ENCODE assay signal across 18 mouse cellular contexts in the genomic region with DNA sequence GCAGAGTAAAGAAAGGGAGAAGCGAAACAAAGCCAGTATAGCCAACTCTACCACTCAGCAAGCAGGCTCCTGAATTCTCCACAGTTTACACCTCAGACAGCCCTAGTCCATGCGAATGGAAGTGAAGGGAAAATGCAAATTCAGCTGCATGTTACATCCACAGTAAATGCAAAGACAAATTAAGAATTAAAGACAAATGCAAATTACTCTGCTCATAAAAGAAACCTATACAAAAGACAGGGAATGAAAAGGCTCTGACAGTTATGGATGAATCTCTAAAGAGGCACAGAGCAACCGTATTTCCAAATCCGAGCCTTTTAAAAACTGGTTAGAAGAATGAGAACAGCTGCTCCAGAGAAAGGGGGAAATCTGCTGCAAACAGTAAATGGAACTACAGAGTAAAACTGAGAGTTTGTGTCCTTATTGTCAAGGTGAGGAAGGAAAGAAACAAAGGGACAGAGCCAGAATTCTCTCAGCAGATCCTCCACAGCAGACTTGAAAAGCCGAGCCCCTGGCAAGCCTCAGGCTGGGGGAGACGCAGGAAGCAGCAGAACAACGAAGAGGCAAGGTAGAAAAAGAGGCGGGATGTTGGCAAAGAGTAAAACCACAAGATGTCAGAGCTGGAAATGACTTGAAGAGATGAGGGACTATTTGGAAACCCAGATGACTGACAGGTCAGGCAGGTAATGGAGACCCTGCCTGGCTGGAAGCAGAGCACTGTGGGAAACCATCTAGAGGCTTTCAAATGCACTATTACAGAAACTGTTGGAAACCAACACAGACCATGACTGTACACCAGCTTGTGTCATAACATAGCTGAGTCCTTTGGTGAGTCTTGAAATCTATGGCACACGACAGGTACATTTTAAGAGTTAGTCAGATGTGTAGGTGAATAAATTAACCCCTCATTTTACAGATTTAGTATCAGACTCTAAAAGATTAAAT.
DNase-seq lines count a peak whose midpoint lies in the region; ATAC-seq and TF ChIP-seq lines count a peak whose summit lies in the region.
"Had no signal": no experiment of that assay in that cellular context is flagged by ENCODE, and none has a peak within 500 bp of the region (broad histone marks: within the 10 kb centered on the region; RNA-seq: fewer than 3 reads in every experiment).

No protein-coding gene starts in this region.

- peak; percentile 65 for ATAC-seq in forebrain, embryonic 13.5 days
- ATAC-seq in hindbrain, embryonic 14.5 days (ENCODE audit: low FRiP score) = no peak; the same call in 1 of the 2 replicates
- peak; percentile 62 for ATAC-seq in midbrain, embryonic 16.5 days

- H3K27ac ChIP-seq in forebrain, embryonic 13.5 days = 0 out of 2 replicates have a peak overlapping the region, but pooled peaks have one; percentile 11
- peak overlapping the region; percentile 54; the same call in 1 of the 2 replicates for H3K27ac ChIP-seq in hindbrain, embryonic 14.5 days
- no peak overlapping the region for H3K27ac ChIP-seq in midbrain, embryonic 16.5 days (ENCODE audit: low read length)
- H3K27ac ChIP-seq: embryonic facial prominence, embryonic 15.5 days; liver, embryonic 15.5 days had no signal

- no peaks in the 10 kb centered on the region for H3K36me3 ChIP-seq in forebrain, embryonic 13.5 days (ENCODE audit: poor library complexity, severe bottlenecking)
- H3K36me3 ChIP-seq in hindbrain, embryonic 14.5 days (replicated peaks; ENCODE audit: control insufficient read depth, insufficient read depth) = no peaks in the 10 kb centered on the region
- H3K36me3 ChIP-seq in midbrain, embryonic 16.5 days (ENCODE audit: control insufficient read depth, insufficient read depth, low read length) = no peaks in the 10 kb centered on the region
- H3K36me3 ChIP-seq: embryonic facial prominence, embryonic 15.5 days; heart, embryonic 12.5 days; liver, embryonic 15.5 days had no signal

- no peak for TF ChIP-seq POLR2A in brain, embryonic 14.5 days (IDR thresholded peaks at IDR 0.05; ENCODE audit: borderline replicate concordance, extremely low read depth, insufficient read depth, insufficient read length, poor library complexity, severe bottlenecking)

- H3K9ac ChIP-seq in forebrain, embryonic 13.5 days = no peak overlapping the region
- no peak overlapping the region for H3K9ac ChIP-seq in hindbrain, embryonic 14.5 days
- no peak overlapping the region for H3K9ac ChIP-seq in midbrain, embryonic 16.5 days (ENCODE audit: low read depth, low read length)
- H3K9ac ChIP-seq: embryonic facial prominence, embryonic 15.5 days; heart, embryonic 12.5 days; liver, embryonic 15.5 days had no signal

- no peaks in the 10 kb centered on the region for H3K9me3 ChIP-seq in forebrain, embryonic 13.5 days (replicated peaks)
- H3K9me3 ChIP-seq in hindbrain, embryonic 14.5 days (ENCODE audit: control insufficient read depth, low read length) = no peaks in the 10 kb centered on the region
- H3K9me3 ChIP-seq in midbrain, embryonic 16.5 days (replicated peaks; ENCODE audit: control insufficient read depth, low read length, poor library complexity, severe bottlenecking) = no peaks in the 10 kb centered on the region
- H3K9me3 ChIP-seq: embryonic facial prominence, embryonic 15.5 days; heart, embryonic 12.5 days; liver, embryonic 15.5 days had no signal

- no peak overlapping the region for H3K4me3 ChIP-seq in forebrain, embryonic 13.5 days
- no peak overlapping the region for H3K4me3 ChIP-seq in hindbrain, embryonic 14.5 days (replicated peaks; ENCODE audit: low read length)
- no peak overlapping the region for H3K4me3 ChIP-seq in midbrain, embryonic 16.5 days (ENCODE audit: low read depth, low read length)
- H3K4me3 ChIP-seq: embryonic facial prominence, embryonic 15.5 days; heart, embryonic 12.5 days; liver, embryonic 15.5 days; megakaryocyte, embryonic 14.5 days had no signal

- H3K4me1 ChIP-seq in forebrain, embryonic 13.5 days = peaks cover 24% of the 10 kb centered on the region
- peaks cover 5% of the 10 kb centered on the region for H3K4me1 ChIP-seq in hindbrain, embryonic 14.5 days (replicated peaks; ENCODE audit: control insufficient read depth, insufficient read depth, low read length)
- peaks cover 3% of the 10 kb centered on the region; the same call in 1 of the 2 replicates for H3K4me1 ChIP-seq in midbrain, embryonic 16.5 days (ENCODE audit: control insufficient read depth, insufficient read depth, low read length)
- H3K4me1 ChIP-seq: embryonic facial prominence, embryonic 15.5 days; heart, embryonic 12.5 days; liver, embryonic 15.5 days; megakaryocyte, embryonic 14.5 days had no signal

- 28% methylated on average over 9 of the region's 9 CpGs for WGBS in forebrain, embryonic 13.5 days
- 30% methylated on average over 9 of the region's 9 CpGs for WGBS in hindbrain, embryonic 14.5 days
- WGBS in midbrain, embryonic 16.5 days = 28% methylated on average over 9 of the region's 9 CpGs

- peak overlapping the region; percentile 19 for H3K4me2 ChIP-seq in forebrain, embryonic 13.5 days
- peak overlapping the region; percentile 27 for H3K4me2 ChIP-seq in hindbrain, embryonic 14.5 days (replicated peaks)
- H3K4me2 ChIP-seq in midbrain, embryonic 16.5 days (ENCODE audit: low read length) = peak overlapping the region; percentile 7; the same call in 1 of the 2 replicates
- H3K4me2 ChIP-seq: embryonic facial prominence, embryonic 15.5 days; heart, embryonic 12.5 days; liver, embryonic 15.5 days had no signal

- peak; percentile 55 for DNase-seq in brain, embryonic 14.5 days (ENCODE audit: low read depth)
- DNase-seq in hindbrain, embryonic 14.5 days (ENCODE audit: low spot score) = no peak
- DNase-seq in spleen, postnatal 14 days (ENCODE audit: low spot score in 2 of 2) = no peak
- DNase-seq in heart, postnatal 36 days = no peak
- no peak for DNase-seq in MN1 (ENCODE audit: low spot score)
- DNase-seq: cerebellum, adult 11-12 months; gastrocnemius, postnatal 14 days; heart, postnatal 4 days; kidney, adult 18-20 months; kidney, postnatal 36 days; lung, postnatal 10 days; thymus, postnatal 4 days had no signal

- 0 out of 2 replicates have a peak, but pooled peaks cover 4% of the 10 kb centered on the region for H3K27me3 ChIP-seq in forebrain, embryonic 13.5 days
- H3K27me3 ChIP-seq in hindbrain, embryonic 14.5 days (ENCODE audit: control insufficient read depth, insufficient read depth, low read length) = no peaks in the 10 kb centered on the region
- H3K27me3 ChIP-seq in midbrain, embryonic 16.5 days (ENCODE audit: control insufficient read depth, insufficient read depth, low read depth, low read length) = no peaks in the 10 kb centered on the region
- H3K27me3 ChIP-seq: embryonic facial prominence, embryonic 15.5 days; heart, embryonic 12.5 days; liver, embryonic 15.5 days; megakaryocyte, embryonic 14.5 days had no signal

- intact Hi-C loops in heart, postnatal 36 days (cut with DNase I) = no loop called here

- TF ChIP-seq CTCF in brain, embryonic 14.5 days (IDR thresholded peaks at IDR 0.05; ENCODE audit: borderline replicate concordance, extremely low read depth, insufficient read depth, insufficient read length) = no peak
